Mouse (Mus musculus): Measurements from ENCODE around the gene Susd4.

GRCm38 (mm10) chr1:182823723-182824421 lies 60.2 kb downstream of the Susd4 start:
- TF ChIP-seq POLR2A (IDR thresholded peaks at IDR 0.05; ENCODE audit: insufficient read depth, low read depth, low read length), result no peak
- TF ChIP-seq CTCF (IDR thresholded peaks at IDR 0.05; ENCODE audit: insufficient read depth, low read depth, low read length), result no peak
